Mouse (Mus musculus) myocyte (in vitro differentiated cells): ENCODE measurements around the gene Smoc2.
A peak's percentile ranks its signal among the peaks of the same experiment; 100 is the strongest.

Experiments used
- E2F4 ChIP-seq: IDR thresholded peaks from one replicate; pipeline ENCODE4 v1.6.1; 2011; ENCODE audit warnings: mild to moderate bottlenecking, control low read depth, moderate library complexity; ENCODE audit not compliant: insufficient read depth
- MAX ChIP-seq: IDR thresholded peaks from one replicate; pipeline ENCODE4 v1.6.1; 2011; ENCODE audit warnings: low read depth, mild to moderate bottlenecking, control low read depth
- MYOD1 ChIP-seq, 3 experiments: IDR thresholded peaks; one replicate each; pipeline ENCODE4 v1.6.1; 2011; ENCODE audit warnings: control low read depth in 2 of 3, low read depth in 2 of 3, mild to moderate bottlenecking in 2 of 3, moderate library complexity in 1 of 3; ENCODE audit not compliant: insufficient read length in 2 of 3, control insufficient read depth in 1 of 3
- POLR2A ChIP-seq: IDR thresholded peaks from one replicate; pipeline ENCODE4 v1.6.1; 2011; ENCODE audit warnings: low read depth, mild to moderate bottlenecking, control low read depth, moderate library complexity; ENCODE audit not compliant: insufficient read length
- SRF ChIP-seq: IDR thresholded peaks from one replicate; pipeline ENCODE4 v1.6.1; 2011; ENCODE audit warnings: low read depth; ENCODE audit not compliant: control insufficient read depth, insufficient read length
- TCF3 ChIP-seq: IDR thresholded peaks from one replicate; pipeline ENCODE4 v1.6.1; 2011; ENCODE audit warnings: low read depth, control low read depth; ENCODE audit not compliant: insufficient read length

DNA sequence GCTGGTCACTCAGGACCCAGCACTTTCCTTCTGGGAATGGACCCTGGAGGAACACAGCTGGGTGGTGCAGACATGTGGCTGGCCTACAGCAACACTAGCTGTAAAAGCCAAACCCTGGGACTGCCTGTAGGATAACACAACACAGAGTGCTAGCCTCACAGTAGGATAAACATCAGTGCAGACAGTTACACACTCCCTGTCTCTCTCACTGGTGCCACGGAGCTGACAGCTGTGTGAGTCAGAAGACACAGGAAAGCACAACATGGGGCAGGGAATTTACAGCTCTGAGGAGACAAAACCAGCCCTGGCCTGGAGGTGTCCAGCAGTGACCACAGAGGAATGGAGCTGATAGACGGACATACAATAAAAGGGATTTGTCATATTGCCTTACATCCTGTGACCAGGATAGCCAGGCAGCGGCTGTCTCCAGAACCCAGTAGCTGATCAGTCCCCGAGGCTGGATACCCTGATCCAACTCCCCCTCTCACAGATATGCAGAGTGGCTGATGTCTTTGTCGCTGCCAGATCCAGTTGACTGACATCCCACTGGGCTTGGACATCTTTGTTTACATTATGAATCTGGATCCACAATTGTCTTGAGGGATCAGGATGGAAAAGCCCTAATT is 60.7 kb downstream of the Smoc2 start:
- TF ChIP-seq MAX, result no peak
- no peak for TF ChIP-seq POLR2A
- TF ChIP-seq TCF3, result no peak
- no peak for TF ChIP-seq SRF
- TF ChIP-seq MYOD1 (IDR thresholded peaks at IDR 0.05; ENCODE audit: control insufficient read depth in 1 of 3, insufficient read length in 2 of 3, low read depth in 2 of 3), result peak in 2 of 3 experiments; percentile 64 to 84
- TF ChIP-seq E2F4, result no peak
